Mouse (Mus musculus) inflammation-experienced regulatory T-cells, adult 16 weeks (primary cell): ENCODE results near the gene Sp140. TPM values are rescaled to one million over a fixed set of nuclear protein-coding genes. Genes with fewer than 3 reads are reported as not detected.

ENCODE experiments used
- polyA plus RNA-seq: library from polyadenylated mRNA; unstranded; fragments of 100-300 nt; shearing (Covaris generic); gene quantifications from one replicate; pipeline ENCODE4 v1.2.1, GENCODE M21; 2017

Sp140 gene
- 57.1 TPM for polyA plus RNA-seq

GRCm38 (mm10) chr1:85600078-85600477 is at the start of gene Sp140:
Gene Sp140, plus strand, starts transcription at chr1:85600378.

GRCm38 (mm10) chr1:85575376-85575775 is 24.8 kb upstream of the Sp140 start, which contains the start of gene G530012D18Rik:
Gene G530012D18Rik, plus strand, starts transcription at chr1:85575676.

GRCm38 (mm10) chr1:85598271-85599012 is 1.7 kb upstream of the Sp140 start, which contains the start of gene Sp110:
Gene Sp110, minus strand, starts transcription at chr1:85598817.

GRCm38 (mm10) chr1:85649881-85650280 is 49.7 kb downstream of the Sp140 start, which contains the start of gene Sp100:
Gene Sp100, plus strand, starts transcription at chr1:85649988.

Other genes with a start within 250 kb of the Sp140 start
- gene G530012D18Rik, start 24.7 kb upstream of the Sp140 start, polyA plus RNA-seq, result not detected
- gene Sp110, start 1.6 kb upstream of the Sp140 start, polyA plus RNA-seq, result 275 TPM
- gene Sp100, start 49.6 kb downstream of the Sp140 start, polyA plus RNA-seq, result 920 TPM
- 37.6 TPM for gene A630001G21Rik, start 178.3 kb downstream of the Sp140 start, polyA plus RNA-seq
- 40.2 TPM for gene Cab39, start 193.1 kb downstream of the Sp140 start, polyA plus RNA-seq